Mouse (Mus musculus) bone marrow macrophage, adult 2 months (primary cell): ENCODE data around the gene Arid5b.

Experiments
- CTCF ChIP-seq: IDR thresholded peaks from 2 replicates; pipeline ENCODE4 v1.5.1; 2012; ENCODE audit warnings: low read depth, mild to moderate bottlenecking, low read length, moderate library complexity
- POLR2A ChIP-seq: IDR thresholded peaks from 2 replicates; pipeline ENCODE4 v1.6.1; 2012; ENCODE audit warnings: mild to moderate bottlenecking, low read depth, low read length, borderline replicate concordance

DNA sequence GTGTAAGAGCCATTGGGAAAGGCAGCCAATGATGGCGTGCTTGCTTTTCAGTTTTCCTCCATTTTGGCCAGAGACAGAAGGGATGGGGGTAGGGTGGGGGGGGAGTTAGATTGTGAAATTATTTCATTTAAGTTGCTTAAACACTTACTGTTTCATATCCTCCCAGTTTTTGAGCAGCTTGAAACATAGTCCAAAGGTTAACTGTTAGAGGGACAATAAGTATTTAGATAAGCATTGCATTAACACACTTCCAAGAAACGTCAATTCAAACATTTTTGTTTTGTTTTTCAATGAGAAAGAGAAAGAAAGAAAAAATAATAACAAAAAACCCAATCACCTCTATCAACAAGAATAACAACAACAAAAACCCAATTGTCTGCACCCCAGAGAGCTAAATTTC is 152.0 kb downstream of the Arid5b start:
- TF ChIP-seq POLR2A (no peak), CTCF (no peak)
